Mouse (Mus musculus): ENCODE data around the gene Ppm1m. TPM values are rescaled to one million over a fixed set of nuclear protein-coding genes. Genes with fewer than 3 reads are reported as not detected.
A peak's percentile ranks its signal among the peaks of the same experiment; 100 is the strongest.

The Ppm1m gene
- polyA plus RNA-seq, 1 experiment from 2014 or later, result 26.9 TPM

GRCm38 (mm10) chr9:106147281-106147680 lies 52.3 kb downstream of the Ppm1m start:
- 44% methylated on average over 5 of the region's 5 CpGs for WGBS
- H3K9ac ChIP-seq (ENCODE audit: low read length), result peak overlapping the region; percentile 98

GRCm38 (mm10) chr9:106145582-106145981 lies 54.0 kb downstream of the Ppm1m start:
- H3K27me3 ChIP-seq (ENCODE audit: control insufficient read depth, insufficient read depth, low read length), result no peaks in the 10 kb centered on the region

More at GRCm38 (mm10) chr9:106147281-106147680, 52.3 kb downstream of the Ppm1m start:
- Histone ChIP-seq H3K36me3 (ENCODE audit: control insufficient read depth, insufficient read depth, low read length) (no peaks in the 10 kb centered on the region), H3K27me3 (ENCODE audit: control insufficient read depth, insufficient read depth, low read length) (no peaks in the 10 kb centered on the region), H3K4me1 (ENCODE audit: control insufficient read depth, insufficient read depth, low read length) (peaks cover 23% of the 10 kb centered on the region), H3K9me3 (ENCODE audit: control insufficient read depth, low read length) (no peaks in the 10 kb centered on the region), H3K4me3 (ENCODE audit: low read depth, low read length) (peak overlapping the region; percentile 77), H3K27ac (ENCODE audit: low read depth, low read length) (peak overlapping the region; percentile 85), H3K4me2 (peak overlapping the region; percentile 77)
- DNase-seq (ENCODE audit: low spot score, missing footprints), result no peak
- ATAC-seq (ENCODE audit: low FRiP score), result no peak

More at GRCm38 (mm10) chr9:106145582-106145981, 54.0 kb downstream of the Ppm1m start:
- Histone ChIP-seq H3K4me3 (ENCODE audit: low read depth, low read length) (no peak overlapping the region), H3K27ac (ENCODE audit: low read depth, low read length) (no peak overlapping the region), H3K4me2 (no peak overlapping the region), H3K36me3 (ENCODE audit: control insufficient read depth, insufficient read depth, low read length) (no peaks in the 10 kb centered on the region), H3K9ac (ENCODE audit: low read length) (no peak overlapping the region), H3K4me1 (ENCODE audit: control insufficient read depth, insufficient read depth, low read length) (peaks cover 23% of the 10 kb centered on the region), H3K9me3 (ENCODE audit: control insufficient read depth, low read length) (no peaks in the 10 kb centered on the region)
- WGBS, result 86% methylated on average over 2 of the region's 2 CpGs
- ATAC-seq (ENCODE audit: low FRiP score) (no peak), DNase-seq (ENCODE audit: low spot score, missing footprints) (no peak)

MicroRNA genes within 50 kb of the gene (microRNA counts, 519-probe panel; counts per million panel counts)
- 6,043 counts per million, percentile 82 among the panel's probes with 10 or more counts for microRNA mmu-let-7g

Small RNA genes within 50 kb of the gene (microRNA-seq; reads per million reads assigned to microRNA genes)
- gene Mir135a-1, result 316 reads per million, percentile 68 among the genes with 10 or more reads in this experiment
- gene Mirlet7g, result 14,919 reads per million, percentile 97 among the genes with 10 or more reads in this experiment

Other genes with a start within 250 kb of the Ppm1m start
- 0.03 TPM in 2 replicates for gene Col6a5, start 239.1 kb downstream of the Ppm1m start, polyA plus RNA-seq (2014; fragmentation: Nextera tagmentation; extraction: Ambion mirVana)
- 0.11 TPM in 1 of 2 replicates, not detected in the other for gene Col6a4, start 103.0 kb downstream of the Ppm1m start, polyA plus RNA-seq (2014; fragmentation: Nextera tagmentation; extraction: Ambion mirVana)
- 5.6 and 6.3 TPM in 2 replicates for gene Glyctk, start 41.6 kb downstream of the Ppm1m start, polyA plus RNA-seq (2014; fragmentation: Nextera tagmentation; extraction: Ambion mirVana)
- gene Wdr82, start 28.8 kb downstream of the Ppm1m start, polyA plus RNA-seq (2014; fragmentation: Nextera tagmentation; extraction: Ambion mirVana), result 30.2 and 32.6 TPM in 2 replicates
- 55.6 and 61.4 TPM in 2 replicates for gene Twf2, start 3.4 kb upstream of the Ppm1m start, polyA plus RNA-seq (2014; fragmentation: Nextera tagmentation; extraction: Ambion mirVana)
- 0.15 TPM in 1 of 2 replicates, not detected in the other for gene Tlr9, start 22.9 kb upstream of the Ppm1m start, polyA plus RNA-seq (2014; fragmentation: Nextera tagmentation; extraction: Ambion mirVana)
- 91.0 and 91.4 TPM in 2 replicates for gene Alas1, start 48.9 kb upstream of the Ppm1m start, polyA plus RNA-seq (2014; fragmentation: Nextera tagmentation; extraction: Ambion mirVana)
- 29.4 and 30.9 TPM in 2 replicates for gene Poc1a, start 81.3 kb upstream of the Ppm1m start, polyA plus RNA-seq (2014; fragmentation: Nextera tagmentation; extraction: Ambion mirVana)
- 16.1 and 17.0 TPM in 2 replicates for gene Dusp7, start 168.9 kb upstream of the Ppm1m start, polyA plus RNA-seq (2014; fragmentation: Nextera tagmentation; extraction: Ambion mirVana)
- 867 and 874 TPM in 2 replicates for gene Rpl29, start 229.7 kb upstream of the Ppm1m start, polyA plus RNA-seq (2014; fragmentation: Nextera tagmentation; extraction: Ambion mirVana)
- 29.9 and 30.4 TPM in 2 replicates for gene Acy1, start 238.6 kb upstream of the Ppm1m start, polyA plus RNA-seq (2014; fragmentation: Nextera tagmentation; extraction: Ambion mirVana)
- 3.9 and 4.5 TPM in 2 replicates for gene Abhd14b, start 247.7 kb upstream of the Ppm1m start, polyA plus RNA-seq (2014; fragmentation: Nextera tagmentation; extraction: Ambion mirVana)
- gene Abhd14a, start 247.9 kb upstream of the Ppm1m start, polyA plus RNA-seq (2014; fragmentation: Nextera tagmentation; extraction: Ambion mirVana), result 30.8 and 34.5 TPM in 2 replicates